Mouse (Mus musculus) hindbrain, embryonic 14.5 days (tissue): ENCODE measurements around the gene Park7. TPM values are rescaled to one million over a fixed set of nuclear protein-coding genes. Genes with fewer than 3 reads are reported as not detected.
"Not testable (repeated sequence)": the region's sequence is repeated elsewhere in the genome, so short reads cannot be mapped to it uniquely, and the experiment has no call there.

Experiments used
- ATAC-seq: fragments of 200-750 bp; cut with Nextera tagmentation; 2 replicates; pipeline ENCODE4 v1.8.0; 2017; ENCODE audit warnings: moderate number of reproducible peaks, mild to moderate bottlenecking, moderate TSS enrichment, moderate library complexity; ENCODE audit not compliant: low FRiP score
- DNase-seq: peaks from one replicate; pipeline ENCODE4 v3.0.0-alpha.2; 2015; ENCODE audit warnings: low spot score
- H3K27ac ChIP-seq: fragments of 300-500 bp; sonication (generic); 2 replicates; pipeline ENCODE4 v1.5.1; 2014; ENCODE audit warnings: mild to moderate bottlenecking, moderate library complexity
- H3K27me3 ChIP-seq: fragments of 300-500 bp; sonication (generic); 2 replicates; pipeline ENCODE4 v1.6.1; 2014; ENCODE audit warnings: mild to moderate bottlenecking, low read length, mixed read lengths; ENCODE audit not compliant: control insufficient read depth, insufficient read depth
- H3K36me3 ChIP-seq: fragments of 300-500 bp; sonication (generic); replicated peaks from 2 replicates; pipeline ENCODE4 v1.6.1; 2014; ENCODE audit not compliant: control insufficient read depth, insufficient read depth
- H3K4me1 ChIP-seq: fragments of 300-500 bp; sonication (generic); replicated peaks from 2 replicates; pipeline ENCODE4 v1.6.1; 2014; ENCODE audit warnings: antibody characterized with exemption, low read length, mixed read lengths; ENCODE audit not compliant: control insufficient read depth, insufficient read depth
- H3K4me2 ChIP-seq: fragments of 300-500 bp; sonication (generic); replicated peaks from 2 replicates; pipeline ENCODE4 v1.6.1; 2014; ENCODE audit warnings: mild to moderate bottlenecking, moderate library complexity
- H3K4me3 ChIP-seq: fragments of 300-500 bp; sonication (generic); replicated peaks from 2 replicates; pipeline ENCODE4 v1.5.1; 2014; ENCODE audit warnings: mild to moderate bottlenecking, low read length
- H3K9ac ChIP-seq: fragments of 300-500 bp; sonication (generic); 2 replicates; pipeline ENCODE4 v1.6.1; 2014
- H3K9me3 ChIP-seq: fragments of 300-500 bp; sonication (generic); 2 replicates; pipeline ENCODE4 v1.6.1; 2016; ENCODE audit warnings: low read length; ENCODE audit not compliant: control insufficient read depth
- WGBS: fragments of 180-500 bp; shearing (Covaris S2); extraction: QIAGEN DNeasy Blood & Tissue Kit; methylation state at CpG from one replicate; pipeline ENCODE4 v1.1.7; 2014; 5-methylcytosine and 5-hydroxymethylcytosine counted together
- polyA plus RNA-seq: library from polyadenylated mRNA; unstranded; fragments of >200 nt; fragmentation: Nextera tagmentation; extraction: Ambion mirVana; gene quantifications from 2 replicates; pipeline ENCODE4 v1.2.1, GENCODE M21; 2014

Gene Park7
- polyA plus RNA-seq, 1 experiment from 2014 or later = 392 TPM

DNA sequence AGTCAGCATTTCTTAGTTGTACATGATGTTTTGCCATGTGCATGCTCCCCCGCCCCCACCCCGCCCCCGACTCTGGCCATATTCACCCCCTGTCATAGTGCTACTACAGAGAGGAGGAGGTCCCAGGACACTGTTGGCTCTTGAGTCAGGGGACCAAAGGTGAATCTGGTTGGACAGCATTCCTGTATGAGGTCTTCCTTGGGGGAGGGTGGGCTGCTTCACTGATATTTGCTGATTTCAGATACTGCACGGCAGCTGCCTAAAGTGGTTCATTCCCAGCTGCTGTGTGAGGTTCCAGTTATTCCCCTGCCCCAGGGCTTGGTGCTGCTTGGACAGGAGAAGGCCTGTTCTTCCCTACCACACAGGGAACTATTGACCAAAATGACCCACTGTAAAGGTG lies 25.7 kb downstream of the Park7 start:
- Histone ChIP-seq H3K9ac (no peak overlapping the region), H3K36me3 (no peaks in the 10 kb centered on the region), H3K9me3 (no peaks in the 10 kb centered on the region), H3K27me3 (no peaks in the 10 kb centered on the region), H3K4me2 (no peak overlapping the region), H3K4me1 (no peaks in the 10 kb centered on the region), H3K27ac (no peak overlapping the region), H3K4me3 (no peak overlapping the region)
- ATAC-seq = no peak
- no peak for DNase-seq
- 87% methylated on average over 4 of the region's 4 CpGs for WGBS

DNA sequence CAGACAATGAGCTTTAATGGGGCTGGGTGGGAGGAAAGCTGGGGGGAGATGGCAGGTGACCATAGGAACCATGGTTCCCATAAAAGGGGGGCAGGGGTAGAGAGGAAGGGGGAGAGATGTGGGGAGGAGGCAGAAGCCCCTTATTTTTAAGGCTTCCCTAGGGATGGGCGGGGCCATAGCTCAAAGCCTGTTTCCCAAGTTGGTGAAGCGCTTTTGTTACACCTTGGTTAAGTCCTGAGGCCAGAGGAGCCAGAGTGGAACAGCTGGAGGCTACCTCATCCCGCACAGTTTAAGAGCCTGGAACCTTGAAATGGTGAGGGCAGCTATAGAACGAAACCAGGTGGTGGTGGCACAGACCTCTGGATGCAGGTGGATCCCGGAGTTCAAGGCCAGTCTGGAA lies 26.3 kb downstream of the Park7 start:
- H3K4me3 ChIP-seq = no peak overlapping the region
- 87% methylated on average over 5 of the region's 5 CpGs for WGBS
- H3K9me3 ChIP-seq = no peaks in the 10 kb centered on the region
- ATAC-seq = no peak
- no peaks in the 10 kb centered on the region for H3K36me3 ChIP-seq
- no peaks in the 10 kb centered on the region for H3K27me3 ChIP-seq
- no peak overlapping the region for H3K27ac ChIP-seq
- H3K4me1 ChIP-seq = no peaks in the 10 kb centered on the region
- H3K4me2 ChIP-seq = no peak overlapping the region
- DNase-seq = no peak
- no peak overlapping the region for H3K9ac ChIP-seq

DNA sequence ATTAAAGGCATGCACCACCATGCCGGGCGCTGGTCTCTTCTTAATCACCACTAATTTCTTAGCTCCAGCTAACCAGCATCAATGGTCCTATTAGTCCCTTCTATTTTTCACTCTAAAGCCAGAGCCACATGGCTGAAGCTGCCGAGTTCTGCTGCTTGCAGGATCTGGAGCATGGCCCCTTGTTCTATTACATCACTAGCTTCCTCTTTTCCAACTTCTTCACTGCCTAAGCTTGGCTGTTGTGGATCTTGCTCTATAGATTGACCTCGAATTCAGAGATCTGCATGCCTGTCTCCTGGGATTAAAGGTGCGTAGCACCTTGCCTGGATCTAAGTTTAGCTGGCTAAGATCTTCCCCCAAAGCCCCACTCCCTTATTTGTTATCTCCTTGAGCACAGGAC lies 31.6 kb downstream of the Park7 start:
- ATAC-seq (no peak), DNase-seq (no peak)
- Histone ChIP-seq H3K36me3 (no peaks in the 10 kb centered on the region), H3K9me3 (peaks cover 24% of the 10 kb centered on the region), H3K27me3 (no peaks in the 10 kb centered on the region), H3K27ac (no peak overlapping the region), H3K4me1 (no peaks in the 10 kb centered on the region), H3K4me2 (no peak overlapping the region), H3K4me3 (no peak overlapping the region), H3K9ac (no peak overlapping the region)
- 91% methylated on average over 5 of the region's 5 CpGs for WGBS

DNA sequence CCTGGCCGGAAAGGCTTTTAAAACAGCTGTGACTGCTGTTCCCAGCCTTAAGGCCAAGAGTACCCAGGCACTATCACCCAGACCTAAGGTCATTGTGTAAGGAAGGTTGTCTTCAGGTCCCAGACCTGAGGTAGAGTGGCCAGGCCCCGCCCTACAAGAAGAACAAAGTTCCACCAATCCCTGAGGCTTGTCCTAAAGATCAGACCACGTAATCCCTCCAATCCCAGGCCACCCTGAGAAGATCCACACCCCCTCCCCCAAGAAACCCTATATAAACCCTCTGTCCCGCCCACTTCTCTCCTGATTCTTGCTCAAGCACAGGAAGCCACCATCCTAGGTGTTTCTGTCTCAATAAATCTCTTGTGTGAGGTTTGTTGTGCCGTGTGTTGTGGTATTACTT lies 33.9 kb downstream of the Park7 start:
- Histone ChIP-seq H3K36me3 (no peaks in the 10 kb centered on the region), H3K4me3 (no peak overlapping the region), H3K27me3 (no peaks in the 10 kb centered on the region), H3K9me3 (peaks cover 24% of the 10 kb centered on the region), H3K9ac (no peak overlapping the region), H3K4me2 (no peak overlapping the region), H3K27ac (no peak overlapping the region), H3K4me1 (no peaks in the 10 kb centered on the region)
- WGBS = 86% methylated on average over 5 of the region's 5 CpGs
- DNase-seq (no peak), ATAC-seq (no peak)

DNA sequence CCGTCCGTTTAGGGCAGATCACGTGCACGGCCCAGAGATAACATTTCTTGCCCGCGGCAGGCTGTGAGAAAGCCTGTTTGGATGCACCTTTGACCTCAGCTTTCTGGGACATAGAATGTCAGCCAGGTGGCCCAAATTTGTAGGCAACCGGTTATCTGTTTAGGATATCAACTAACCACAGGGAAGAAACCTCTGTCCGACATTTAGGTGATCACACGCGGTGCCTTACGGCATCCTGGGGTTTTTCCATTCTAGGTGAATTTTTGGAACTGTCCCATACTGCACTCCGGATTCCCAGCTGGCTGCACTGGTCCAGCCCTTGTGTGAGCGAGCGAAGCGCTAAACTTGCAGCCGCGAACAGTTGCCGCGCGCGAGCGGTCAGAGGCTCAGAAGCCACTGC lies 34.6 kb downstream of the Park7 start:
- no peak overlapping the region for H3K4me3 ChIP-seq
- 96% methylated on average over 22 of the region's 22 CpGs for WGBS
- peaks cover 24% of the 10 kb centered on the region for H3K9me3 ChIP-seq
- no peaks in the 10 kb centered on the region for H3K4me1 ChIP-seq
- H3K9ac ChIP-seq = no peak overlapping the region
- ATAC-seq = no peak
- H3K27me3 ChIP-seq = no peaks in the 10 kb centered on the region
- H3K4me2 ChIP-seq = no peak overlapping the region
- DNase-seq = no peak
- H3K36me3 ChIP-seq = no peaks in the 10 kb centered on the region
- no peak overlapping the region for H3K27ac ChIP-seq

DNA sequence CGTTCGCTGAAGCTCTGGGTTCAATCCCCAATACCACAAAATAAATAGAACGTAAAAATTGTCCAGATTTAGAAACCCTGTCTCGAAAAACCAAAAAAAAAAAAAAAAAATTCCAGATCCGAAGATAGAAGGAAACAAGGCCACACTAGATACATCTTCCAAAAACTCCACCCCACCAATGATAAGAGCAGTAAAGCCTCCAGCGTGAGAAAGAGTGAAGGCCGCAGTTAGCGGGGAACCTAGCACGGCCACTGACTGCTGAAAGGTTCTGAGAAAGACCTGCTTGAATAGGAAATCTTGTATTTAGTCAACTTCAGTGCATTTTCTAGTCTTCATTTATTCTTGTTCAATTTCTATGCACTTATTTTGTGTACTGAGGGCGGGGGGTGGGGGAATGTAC lies 38.8 kb downstream of the Park7 start:
- Histone ChIP-seq H3K9me3 (peaks cover 22% of the 10 kb centered on the region), H3K36me3 (no peaks in the 10 kb centered on the region), H3K4me2 (no peak overlapping the region), H3K27me3 (no peaks in the 10 kb centered on the region), H3K27ac (no peak overlapping the region), H3K9ac (no peak overlapping the region), H3K4me3 (no peak overlapping the region), H3K4me1 (peaks cover 16% of the 10 kb centered on the region)
- no peak for ATAC-seq
- 91% methylated on average over 10 of the region's 10 CpGs for WGBS
- no peak for DNase-seq

DNA sequence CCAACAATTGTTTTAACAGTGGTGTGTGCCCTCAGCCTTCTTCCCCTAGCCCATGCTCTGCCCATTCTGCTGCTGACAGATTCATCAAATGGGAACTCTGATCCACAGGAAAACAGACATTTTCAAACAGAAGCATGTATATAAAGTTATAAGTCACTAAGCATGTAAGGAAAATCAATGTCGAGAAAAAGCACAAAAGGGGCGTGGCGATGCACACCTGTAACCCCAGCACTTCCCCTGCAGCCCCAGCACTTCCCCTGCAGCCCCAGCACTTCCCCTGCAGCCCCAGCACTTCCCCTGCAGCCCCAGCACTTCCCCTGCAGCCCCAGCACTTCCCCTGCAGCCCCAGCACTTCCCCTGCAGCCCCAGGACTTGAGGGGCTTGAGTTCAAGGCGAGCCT lies 39.8 kb downstream of the Park7 start:
- H3K9me3 ChIP-seq = peaks cover 12% of the 10 kb centered on the region
- 82% methylated on average over 4 of the region's 4 CpGs for WGBS

DNA sequence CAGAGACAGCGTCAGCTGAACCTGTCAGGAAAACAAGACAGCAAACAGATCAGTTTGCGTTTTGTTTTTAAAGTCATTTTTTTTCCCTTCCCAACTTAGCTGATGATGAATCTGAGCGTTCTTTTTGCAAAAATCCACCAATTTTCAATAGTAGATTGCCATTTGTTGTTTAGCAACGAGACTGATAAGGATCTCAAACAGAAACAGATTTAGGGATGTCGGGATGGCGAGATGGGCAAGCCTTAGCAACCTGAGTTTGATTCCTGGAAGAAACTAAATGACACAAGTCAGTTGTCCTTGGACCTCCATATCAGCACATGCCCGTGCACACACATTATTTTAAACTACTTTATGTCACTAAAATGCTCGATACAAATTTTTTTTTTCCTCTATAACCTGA lies 41.6 kb downstream of the Park7 start:
- Histone ChIP-seq H3K36me3 (peaks cover 14% of the 10 kb centered on the region), H3K9me3 (no peaks in the 10 kb centered on the region), H3K4me2 (no peak overlapping the region), H3K27me3 (no peaks in the 10 kb centered on the region), H3K27ac (0 out of 2 replicates have a peak overlapping the region, but pooled peaks have one; percentile 59), H3K4me1 (peaks cover 16% of the 10 kb centered on the region), H3K4me3 (no peak overlapping the region), H3K9ac (no peak overlapping the region)
- no peak for DNase-seq
- 87% methylated on average over 8 of the region's 8 CpGs for WGBS
- ATAC-seq = no peak

More for the DNA sequence above, 39.8 kb downstream of the Park7 start:
- H3K4me2 ChIP-seq, H3K9ac ChIP-seq, H3K27me3 ChIP-seq, H3K27ac ChIP-seq, H3K4me3 ChIP-seq, ATAC-seq, DNase-seq, H3K36me3 ChIP-seq: not testable (repeated sequence)
- H3K4me1 ChIP-seq = peaks cover 16% of the 10 kb centered on the region

DNA sequence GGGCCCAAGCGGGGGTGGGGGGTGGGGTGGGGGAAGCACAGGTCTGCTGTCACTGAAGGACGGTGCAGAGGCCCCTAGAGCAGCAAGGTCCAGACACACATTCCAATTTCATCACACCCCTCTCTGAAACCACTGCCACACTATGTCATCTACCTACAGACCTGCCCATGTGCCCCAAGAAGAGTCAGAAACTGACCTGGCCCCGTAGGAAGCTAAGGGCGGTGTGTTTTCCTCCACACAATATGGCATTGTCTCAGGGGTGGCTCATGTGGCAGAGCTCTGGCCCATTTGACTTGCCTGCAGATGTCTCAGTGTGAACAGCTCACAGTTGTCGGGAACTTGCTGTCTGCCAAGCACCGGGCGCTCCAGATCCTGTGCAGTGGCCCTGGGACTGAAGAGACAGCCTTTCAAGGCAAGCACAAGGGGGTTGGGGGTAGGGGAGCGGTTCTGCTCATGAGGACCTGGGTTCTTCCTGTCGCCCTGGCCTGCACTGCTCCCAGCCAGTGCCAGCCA lies 42.0 kb downstream of the Park7 start:
- DNase-seq = no peak
- H3K27me3 ChIP-seq = no peaks in the 10 kb centered on the region
- no peaks in the 10 kb centered on the region for H3K9me3 ChIP-seq
- no peak overlapping the region for H3K4me3 ChIP-seq
- ATAC-seq = peak; percentile 64; the same call in 1 of the 2 replicates
- no peak overlapping the region for H3K4me2 ChIP-seq
- H3K9ac ChIP-seq = peak overlapping the region; percentile 20; the same call in 1 of the 2 replicates
- WGBS = 35% methylated on average over 9 of the region's 9 CpGs
- peak overlapping the region; percentile 59 for H3K27ac ChIP-seq
- H3K4me1 ChIP-seq = peaks cover 16% of the 10 kb centered on the region
- peaks cover 19% of the 10 kb centered on the region for H3K36me3 ChIP-seq
